Mouse (Mus musculus) erythroblast, adult 5-6 weeks (primary cell): ENCODE measurements around the gene Tmem107. TPM values are rescaled to one million over a fixed set of nuclear protein-coding genes. Genes with fewer than 3 reads are reported as not detected.

Experiments
- ATAC-seq: replicated peaks from 2 replicates; pipeline ENCODE4 v1.8.0; 2016; ENCODE audit warnings: moderate number of reproducible peaks, mild to moderate bottlenecking, moderate TSS enrichment, inconsistent platforms; ENCODE audit not compliant: poor library complexity, low FRiP score, severe bottlenecking
- total RNA-seq, 2 experiments: library from RNA; stranded (forward) in 1 of 2; stranded (reverse) in 1 of 2; fragments of 150-400 nt in 1 of 2; fragments of 200-764, 138-1000 nt in 1 of 2; gene quantifications; 2 replicates each; pipeline versions ENCODE4 v1.2.3 to v1.2.4; 2015 to 2017; ENCODE audit warnings: low replicate concordance in 2 of 2

Tmem107 gene
- total RNA-seq, 2 experiments from 2014 or later = 2.3 to 3.9 TPM

- no peak for ATAC-seq
Observed at GRCm38 (mm10) chr11:69119446-69120155, 49.0 kb downstream of the Tmem107 start.

GRCm38 (mm10) chr11:69120221-69121000 lies 49.8 kb downstream of the Tmem107 start, which contains the start of gene Hes7:
Gene Hes7 (plus strand): TSS chr11:69120404.
- ATAC-seq = no peak

- no peak for ATAC-seq
Observed at GRCm38 (mm10) chr11:69121001-69121740, 50.6 kb downstream of the Tmem107 start.

- no peak for ATAC-seq
Observed at GRCm38 (mm10) chr11:69121741-69122335, 51.2 kb downstream of the Tmem107 start.

- ATAC-seq = no peak
Observed at GRCm38 (mm10) chr11:69122336-69122951, 51.8 kb downstream of the Tmem107 start, which contains the start of gene 9130213A22Rik. Gene 9130213A22Rik (minus strand): TSS chr11:69122589.

Other genes starting within 250 kb of the Tmem107 start
- gene Ndel1, start 198.9 kb upstream of the Tmem107 start, total RNA-seq (2015; ENCODE audit: low replicate concordance) = 26.3 and 30.7 TPM in 2 replicates
- gene Ndel1, start 198.9 kb upstream of the Tmem107 start, total RNA-seq (2017; ENCODE audit: low replicate concordance) = 54.4 and 55.6 TPM in 2 replicates
- gene Rnf222, start 182.3 kb upstream of the Tmem107 start, total RNA-seq (2015; ENCODE audit: low replicate concordance) = not detected in 2 replicates
- not detected in 2 replicates for gene Rnf222, start 182.3 kb upstream of the Tmem107 start, total RNA-seq (2017; ENCODE audit: low replicate concordance)
- gene Rpl26, start 169.2 kb upstream of the Tmem107 start, total RNA-seq (2015; ENCODE audit: low replicate concordance) = 757 and 872 TPM in 2 replicates
- 762 and 834 TPM in 2 replicates for gene Rpl26, start 169.2 kb upstream of the Tmem107 start, total RNA-seq (2017; ENCODE audit: low replicate concordance)
- not detected in 2 replicates for gene Odf4, start 143.7 kb upstream of the Tmem107 start, total RNA-seq (2015; ENCODE audit: low replicate concordance)
- gene Odf4, start 143.7 kb upstream of the Tmem107 start, total RNA-seq (2017; ENCODE audit: low replicate concordance) = not detected in 2 replicates
- not detected in 2 replicates for gene Arhgef15, start 113.3 kb upstream of the Tmem107 start, total RNA-seq (2015; ENCODE audit: low replicate concordance)
- gene Arhgef15, start 113.3 kb upstream of the Tmem107 start, total RNA-seq (2017; ENCODE audit: low replicate concordance) = not detected in 2 replicates
- 0.84 and 8.3 TPM in 2 replicates for gene Slc25a35, start 102.7 kb upstream of the Tmem107 start, total RNA-seq (2015; ENCODE audit: low replicate concordance)
- gene Slc25a35, start 102.7 kb upstream of the Tmem107 start, total RNA-seq (2017; ENCODE audit: low replicate concordance) = 0.94 TPM in 1 of 2 replicates, not detected in the other
- gene Rangrf, start 95.6 kb upstream of the Tmem107 start, total RNA-seq (2015; ENCODE audit: low replicate concordance) = 11.5 and 18.8 TPM in 2 replicates
- 5.0 and 16.0 TPM in 2 replicates for gene Rangrf, start 95.6 kb upstream of the Tmem107 start, total RNA-seq (2017; ENCODE audit: low replicate concordance)
- gene Pfas, start 62.3 kb upstream of the Tmem107 start, total RNA-seq (2015; ENCODE audit: low replicate concordance) = 19.6 and 51.7 TPM in 2 replicates
- 18.3 and 36.7 TPM in 2 replicates for gene Pfas, start 62.3 kb upstream of the Tmem107 start, total RNA-seq (2017; ENCODE audit: low replicate concordance)
- 14.4 and 26.5 TPM in 2 replicates for gene Ctc1, start 54.9 kb upstream of the Tmem107 start, total RNA-seq (2015; ENCODE audit: low replicate concordance)
- 6.4 and 8.9 TPM in 2 replicates for gene Ctc1, start 54.9 kb upstream of the Tmem107 start, total RNA-seq (2017; ENCODE audit: low replicate concordance)
- gene Aurkb, start 25.2 kb upstream of the Tmem107 start, total RNA-seq (2015; ENCODE audit: low replicate concordance) = 32.9 and 35.3 TPM in 2 replicates
- gene Aurkb, start 25.2 kb upstream of the Tmem107 start, total RNA-seq (2017; ENCODE audit: low replicate concordance) = 74.0 and 102 TPM in 2 replicates
- gene Borcs6, start 11.1 kb upstream of the Tmem107 start, total RNA-seq (2015; ENCODE audit: low replicate concordance) = 2.5 and 3.1 TPM in 2 replicates
- gene Borcs6, start 11.1 kb upstream of the Tmem107 start, total RNA-seq (2017; ENCODE audit: low replicate concordance) = 1.0 and 4.7 TPM in 2 replicates
- gene Vamp2, start 17.7 kb downstream of the Tmem107 start, total RNA-seq (2015; ENCODE audit: low replicate concordance) = 50.3 and 58.7 TPM in 2 replicates
- gene Vamp2, start 17.7 kb downstream of the Tmem107 start, total RNA-seq (2017; ENCODE audit: low replicate concordance) = 12.4 and 17.8 TPM in 2 replicates
- gene Per1, start 24.4 kb downstream of the Tmem107 start, total RNA-seq (2015; ENCODE audit: low replicate concordance) = 2.3 and 3.1 TPM in 2 replicates
- 1.7 and 1.9 TPM in 2 replicates for gene Per1, start 24.4 kb downstream of the Tmem107 start, total RNA-seq (2017; ENCODE audit: low replicate concordance)
- not detected in 2 replicates for gene Hes7, start 49.6 kb downstream of the Tmem107 start, total RNA-seq (2015; ENCODE audit: low replicate concordance)
- gene Hes7, start 49.6 kb downstream of the Tmem107 start, total RNA-seq (2017; ENCODE audit: low replicate concordance) = not detected in 2 replicates
- gene 9130213A22Rik, start 51.8 kb downstream of the Tmem107 start, total RNA-seq (2015; ENCODE audit: low replicate concordance) = not detected in 2 replicates
- not detected in 2 replicates for gene 9130213A22Rik, start 51.8 kb downstream of the Tmem107 start, total RNA-seq (2017; ENCODE audit: low replicate concordance)
- gene Aloxe3, start 55.1 kb downstream of the Tmem107 start, total RNA-seq (2015; ENCODE audit: low replicate concordance) = not detected in 2 replicates
- gene Aloxe3, start 55.1 kb downstream of the Tmem107 start, total RNA-seq (2017; ENCODE audit: low replicate concordance) = 0.51 TPM in 1 of 2 replicates, not detected in the other
- gene Alox12b, start 86.2 kb downstream of the Tmem107 start, total RNA-seq (2015; ENCODE audit: low replicate concordance) = not detected in 2 replicates
- not detected in 2 replicates for gene Alox12b, start 86.2 kb downstream of the Tmem107 start, total RNA-seq (2017; ENCODE audit: low replicate concordance)
- gene Alox8, start 127.0 kb downstream of the Tmem107 start, total RNA-seq (2015; ENCODE audit: low replicate concordance) = not detected in 2 replicates
- gene Alox8, start 127.0 kb downstream of the Tmem107 start, total RNA-seq (2017; ENCODE audit: low replicate concordance) = 0.34 TPM in 1 of 2 replicates, not detected in the other
- gene Gucy2e, start 166.2 kb downstream of the Tmem107 start, total RNA-seq (2015; ENCODE audit: low replicate concordance) = not detected in 2 replicates
- under 0.01 TPM in 1 of 2 replicates, not detected in the other for gene Gucy2e, start 166.2 kb downstream of the Tmem107 start, total RNA-seq (2017; ENCODE audit: low replicate concordance)